Mouse (Mus musculus): ENCODE results near the gene Gm43738.

Gene Gm43738

DNA sequence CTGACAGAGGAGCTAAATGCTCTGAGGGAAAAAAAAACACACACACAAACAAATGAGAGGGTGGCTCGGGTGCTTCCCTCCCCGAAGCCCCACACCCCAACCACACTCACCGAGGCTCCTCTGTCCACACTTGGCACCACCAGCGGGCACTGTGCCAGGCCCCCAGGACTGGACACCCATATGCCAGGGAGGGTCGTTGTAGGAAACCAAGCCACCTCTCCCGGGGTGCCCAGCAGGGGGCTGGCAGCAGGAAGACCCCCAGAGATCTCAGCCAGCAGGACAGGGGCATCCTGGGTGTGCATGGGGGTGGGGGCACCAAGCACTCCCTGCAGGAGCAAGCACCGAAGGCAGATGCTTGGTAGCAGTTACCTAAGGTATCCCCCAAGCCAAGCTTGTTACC lies at the start of gene Gm43738:
Gm43738 (minus strand) TSS at position 289 of the 400 bp plus-strand sequence.
- DNase-seq = no peak

DNA sequence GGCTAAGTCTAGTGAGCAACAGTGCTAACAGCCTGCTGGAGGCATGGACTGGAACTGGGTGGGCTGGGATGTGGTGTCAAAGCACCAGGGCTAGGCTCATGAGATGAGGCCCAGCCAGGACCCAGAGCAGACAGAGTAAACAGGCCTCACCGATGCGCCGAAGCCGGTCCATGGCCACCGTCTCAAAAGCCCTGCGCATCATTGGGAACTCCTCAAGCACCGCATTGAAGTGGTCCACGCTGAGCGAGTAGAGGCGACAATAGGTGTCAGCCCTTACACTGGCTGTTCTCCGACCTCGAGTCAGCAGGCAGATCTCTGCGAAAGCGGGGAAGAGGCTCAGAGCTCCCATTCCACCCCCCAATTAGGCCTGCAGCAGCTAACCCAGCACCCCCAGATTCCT lies 47.7 kb upstream of the Gm43738 start:
- DNase-seq = no peak

GRCm38 (mm10) chr3:89147979-89148311 lies 47.0 kb upstream of the Gm43738 start:
- no peak for DNase-seq

DNA sequence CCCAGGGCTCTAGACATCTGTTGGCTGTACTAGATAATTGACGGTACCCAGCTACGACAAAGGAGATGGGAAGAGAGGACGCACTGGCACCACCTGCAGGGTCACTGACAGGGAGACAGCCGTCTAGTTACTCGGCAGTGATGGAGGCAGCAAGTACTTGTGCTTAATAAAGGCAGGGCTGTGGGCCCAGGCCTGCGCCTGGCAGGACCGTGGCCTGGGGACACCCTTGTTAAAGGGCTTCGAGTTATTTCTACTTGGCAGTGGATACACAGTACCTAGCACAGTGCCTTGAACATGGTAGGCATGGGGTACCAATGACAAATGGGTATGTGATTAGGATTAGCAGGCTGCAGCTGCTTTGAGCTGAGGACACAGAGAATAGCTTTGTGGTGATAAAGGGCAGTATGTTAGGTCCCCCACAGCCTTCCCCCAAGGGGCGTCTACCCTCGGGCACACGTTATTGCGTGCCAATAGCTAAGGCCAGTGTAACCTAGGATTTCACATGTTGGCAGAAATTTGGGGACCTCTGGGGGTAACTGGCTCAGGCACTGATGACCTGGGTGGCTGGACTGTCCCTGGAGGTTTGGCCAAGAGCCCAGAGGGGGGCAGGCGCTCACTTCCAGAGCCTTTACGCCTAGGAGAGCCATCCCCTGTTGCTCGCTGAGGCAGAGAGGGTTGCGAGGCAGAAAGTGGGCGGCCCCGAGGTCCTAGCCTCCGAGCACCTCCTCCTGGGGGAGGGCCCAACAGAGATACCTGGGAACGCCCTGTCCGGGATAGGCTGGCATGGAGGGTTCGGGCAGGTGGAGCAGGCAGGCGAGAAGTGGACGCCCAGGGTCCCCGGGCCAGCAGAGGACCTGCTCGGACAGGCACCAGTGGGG lies 46.4 kb upstream of the Gm43738 start:
- peak; percentile 60 for DNase-seq

- no peak for DNase-seq
Measured at GRCm38 (mm10) chr3:89145566-89145965, 44.7 kb upstream of the Gm43738 start.

DNA sequence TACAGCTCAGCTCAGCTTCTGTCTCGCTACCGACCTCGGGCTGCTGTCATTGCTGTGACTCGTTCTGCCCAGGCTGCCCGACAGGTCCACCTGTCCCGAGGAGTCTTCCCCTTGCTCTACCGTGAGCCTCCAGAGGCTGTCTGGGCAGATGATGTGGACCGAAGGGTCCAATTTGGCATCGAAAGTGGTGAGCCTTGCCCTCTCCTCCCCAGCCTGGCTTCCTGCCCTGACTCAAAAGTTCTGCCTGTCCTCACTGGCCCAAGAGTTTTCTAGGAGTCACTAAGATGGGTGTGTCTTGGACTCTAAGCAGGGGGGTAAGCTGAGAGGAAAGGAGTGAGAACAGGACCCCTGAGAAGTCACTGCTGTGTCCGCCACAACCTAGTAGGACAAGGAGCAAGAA lies 43.9 kb upstream of the Gm43738 start:
- DNase-seq = no peak

- DNase-seq = no peak
Measured at GRCm38 (mm10) chr3:89136365-89136764, 35.5 kb upstream of the Gm43738 start.

GRCm38 (mm10) chr3:89135958-89136357 lies 35.1 kb upstream of the Gm43738 start, which contains the start of gene Pklr:
TSS of gene Pklr (plus strand) at chr3:89136142.
- DNase-seq = no peak

GRCm38 (mm10) chr3:89133752-89134151 lies 32.9 kb upstream of the Gm43738 start:
- DNase-seq = no peak

DNA sequence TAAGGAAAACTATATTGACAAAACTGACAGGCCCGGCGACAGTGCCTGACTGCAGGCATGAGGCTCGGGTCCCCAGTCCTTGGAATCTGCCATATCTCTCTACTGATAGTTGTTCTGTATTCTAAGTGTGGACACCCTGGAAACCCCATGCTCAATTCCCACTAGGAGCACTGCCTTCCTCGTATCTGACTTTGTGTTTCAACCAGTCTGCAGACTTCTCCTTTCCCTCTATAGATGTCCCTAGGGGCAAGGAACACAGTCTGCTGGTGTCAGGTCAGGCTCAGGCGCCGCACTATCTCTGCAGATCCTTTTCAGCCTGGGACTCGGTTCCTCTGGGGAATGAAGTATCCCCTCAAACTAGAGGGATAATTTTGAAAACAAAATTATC lies 32.2 kb upstream of the Gm43738 start:
- no peak for DNase-seq

DNA sequence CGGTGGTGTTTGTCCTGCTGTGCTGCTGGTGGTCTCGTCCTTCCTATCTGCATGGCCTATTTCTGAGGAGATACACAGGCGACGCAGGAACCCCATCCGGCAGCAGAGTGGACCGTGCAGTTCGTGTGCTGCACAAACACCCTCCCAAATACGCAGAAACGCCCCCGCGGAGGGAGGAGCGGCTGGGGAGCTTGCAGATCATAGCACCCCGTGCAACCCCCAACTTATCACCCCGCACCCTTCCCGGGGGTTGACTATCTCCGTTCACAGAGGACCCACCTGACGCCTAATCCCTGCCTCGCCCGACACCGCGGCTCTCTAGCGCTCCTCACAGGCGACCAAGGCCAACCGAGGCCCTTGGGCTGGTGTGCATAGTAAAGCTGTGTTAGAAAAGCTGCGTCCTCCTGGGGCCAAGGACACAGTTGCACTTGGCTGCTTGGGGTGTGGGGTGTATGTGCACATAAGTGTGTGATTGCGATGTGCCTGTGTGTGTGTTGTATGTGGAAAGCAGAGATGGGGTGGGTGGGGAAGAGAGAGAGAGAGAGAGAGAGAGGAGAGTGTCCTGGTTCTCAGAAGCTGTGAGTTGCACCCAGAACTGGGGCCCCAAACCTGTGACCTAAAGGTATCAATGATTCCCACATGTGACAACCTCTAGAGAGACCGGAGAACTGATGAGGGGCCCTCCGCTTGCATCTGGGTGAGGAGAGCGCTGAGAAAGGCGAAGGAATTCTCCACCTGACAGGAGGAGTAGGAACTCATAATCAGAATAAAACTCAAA lies 31.6 kb upstream of the Gm43738 start:
- peak; percentile 23 for DNase-seq

- no peak for DNase-seq
Measured at GRCm38 (mm10) chr3:89131816-89132215, 30.9 kb upstream of the Gm43738 start.

DNA sequence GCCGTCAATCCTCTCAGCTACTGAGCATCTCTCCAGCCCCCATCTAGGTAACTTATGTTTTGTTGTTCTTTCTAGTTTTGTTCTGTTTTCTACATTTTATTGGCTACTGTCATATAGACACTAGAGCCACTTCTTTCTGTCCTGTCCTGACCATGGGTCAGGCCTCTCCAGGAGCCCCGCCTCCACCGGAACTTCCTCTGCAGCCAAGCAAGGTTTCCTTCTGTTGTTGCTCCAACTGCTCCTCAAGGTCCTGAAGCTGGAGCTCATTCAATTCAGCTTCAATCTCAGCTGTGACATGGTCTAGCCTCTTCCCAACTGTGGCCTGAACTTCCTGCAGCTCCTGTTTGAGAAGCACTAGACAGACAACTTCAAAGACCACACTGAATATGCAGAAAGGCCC lies 29.0 kb upstream of the Gm43738 start:
- no peak for DNase-seq

GRCm38 (mm10) chr3:89125981-89126380 lies 25.1 kb upstream of the Gm43738 start:
- no peak for DNase-seq

GRCm38 (mm10) chr3:89124241-89124640 lies 23.3 kb upstream of the Gm43738 start:
- no peak for DNase-seq

DNA sequence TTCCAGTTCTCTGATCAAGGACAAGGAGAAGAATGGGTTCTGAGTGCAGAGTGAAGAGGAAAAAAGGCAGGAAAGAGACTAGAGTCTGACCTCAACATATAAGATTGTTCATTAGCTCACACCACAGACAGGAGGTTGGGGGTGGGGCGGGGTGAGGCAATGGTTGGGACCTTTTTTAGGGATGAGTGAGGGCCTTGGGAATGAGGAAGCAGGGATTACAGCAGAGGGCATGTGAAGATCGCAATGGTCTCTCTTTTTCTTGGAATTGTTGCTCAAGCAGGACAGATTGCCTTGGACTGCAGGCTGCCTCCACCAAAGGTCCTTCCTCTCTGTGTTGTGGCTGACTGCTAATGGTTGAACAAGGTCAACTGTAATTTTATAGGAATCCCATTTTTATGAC lies 22.4 kb upstream of the Gm43738 start:
- peak; percentile 58 for DNase-seq

GRCm38 (mm10) chr3:89115522-89115921 lies 14.6 kb upstream of the Gm43738 start:
- DNase-seq = peak; percentile 72

DNA sequence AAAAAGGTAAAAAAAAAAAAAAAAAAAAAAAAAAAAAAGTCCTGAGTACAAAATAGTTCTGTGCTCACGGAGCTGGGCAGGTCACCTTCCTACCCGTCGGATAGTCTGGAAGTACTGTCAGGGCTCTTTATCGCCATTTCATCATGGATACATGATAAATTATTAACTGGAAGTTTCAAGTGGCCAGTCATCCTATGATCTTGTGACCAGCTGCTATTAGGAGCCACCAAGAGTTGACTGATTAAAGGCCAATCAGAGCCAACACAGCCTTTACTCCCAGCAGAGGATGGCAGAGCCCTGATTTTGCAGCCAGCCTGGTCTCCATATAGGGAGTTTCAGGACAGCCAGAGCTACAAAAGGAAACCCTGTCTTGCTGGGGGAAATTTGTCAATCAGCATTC lies 12.2 kb upstream of the Gm43738 start:
- DNase-seq = peak; percentile 30

DNA sequence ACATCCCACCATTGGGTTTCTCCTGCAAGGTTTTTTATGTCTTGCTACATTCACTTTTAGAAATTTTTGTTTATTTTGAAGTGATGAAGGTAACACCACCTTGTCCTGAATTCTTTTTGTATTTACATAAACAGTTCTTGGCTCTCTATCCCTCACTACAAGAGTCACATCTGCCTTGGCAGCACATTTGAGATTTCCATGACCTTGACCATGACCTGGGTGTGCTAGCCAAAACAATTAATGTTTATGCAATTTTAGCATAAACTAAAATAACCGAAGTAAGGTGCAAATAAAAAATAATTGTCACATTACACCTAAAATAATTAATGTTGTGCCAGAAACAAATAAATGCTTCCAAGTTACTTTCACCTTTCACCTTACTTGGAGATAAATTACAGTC lies 7.2 kb upstream of the Gm43738 start:
- no peak for DNase-seq

GRCm38 (mm10) chr3:89107545-89107944 lies 6.6 kb upstream of the Gm43738 start:
- DNase-seq = no peak

- no peak for DNase-seq
Measured at GRCm38 (mm10) chr3:89106881-89107280, 6.0 kb upstream of the Gm43738 start.

DNA sequence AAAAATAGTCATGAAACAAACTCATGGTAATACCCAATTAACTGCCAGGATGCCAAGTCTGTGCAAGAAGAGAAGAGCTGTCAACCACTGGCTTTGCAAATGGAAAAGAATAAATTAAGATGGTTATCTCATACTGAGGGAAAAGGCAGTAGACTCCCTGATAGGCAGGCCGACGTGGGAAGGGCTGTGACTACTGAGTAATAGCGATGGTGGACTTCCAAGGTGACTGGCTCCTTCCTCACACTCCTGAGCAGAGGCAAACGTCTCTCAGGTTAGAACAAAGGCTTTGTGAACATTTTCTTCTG lies 2.3 kb upstream of the Gm43738 start:
- no peak for DNase-seq

DNA sequence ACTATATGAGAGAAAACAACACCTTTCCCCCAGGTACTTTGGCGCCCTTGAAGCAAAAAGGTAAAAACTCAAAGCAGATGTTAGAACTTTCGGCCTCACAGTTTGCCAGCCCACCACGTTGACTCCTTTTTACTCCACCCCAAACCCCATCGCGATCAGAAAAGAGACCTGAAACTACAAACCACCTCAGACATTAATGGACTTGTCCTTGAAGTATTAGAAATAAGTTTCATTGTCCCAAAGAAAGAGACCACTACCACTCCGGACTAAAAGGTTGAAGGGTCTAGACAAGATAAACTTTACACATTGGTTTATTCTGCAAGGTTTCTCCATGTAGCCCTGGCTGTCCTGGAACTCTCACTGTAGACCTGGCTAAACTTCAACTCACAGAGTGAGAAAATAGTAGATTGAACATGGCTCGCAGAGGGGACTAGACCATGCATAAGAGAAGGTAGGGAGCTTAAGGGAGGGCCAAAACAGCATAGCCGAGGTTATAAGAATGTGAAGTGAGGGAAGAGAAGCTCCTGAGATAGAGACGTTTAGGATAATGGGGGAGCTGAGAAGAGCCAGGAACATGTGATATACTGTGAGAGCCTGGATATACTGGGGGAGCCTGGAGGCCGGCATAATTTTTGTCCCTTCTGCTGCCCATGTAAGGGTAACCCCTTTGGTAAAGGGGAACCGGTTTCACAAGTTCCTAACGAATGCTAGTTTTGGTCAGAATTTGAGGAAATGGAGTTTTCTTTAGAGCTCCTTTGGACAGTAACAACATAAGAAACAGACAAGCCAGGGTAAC lies 1.8 kb upstream of the Gm43738 start:
- no peak for DNase-seq
